Mouse (Mus musculus): ENCODE results near the gene Tdgf1. TPM values are rescaled to one million over a fixed set of nuclear protein-coding genes. Genes with fewer than 3 reads are reported as not detected.

Gene Tdgf1
- polyA plus RNA-seq, 1 experiment: not detected

GRCm38 (mm10) chr9:110920665-110921419 is 25.1 kb downstream of the Tdgf1 start:
- DNase-seq (ENCODE audit: low read depth, low spot score): no peak
- 60% methylated on average over 15 of the region's 15 CpGs for WGBS

- 86% methylated on average over 7 of the region's 7 CpGs for WGBS
- no peak for DNase-seq (ENCODE audit: low read depth, low spot score)
Observed at GRCm38 (mm10) chr9:110916786-110917185, 29.2 kb downstream of the Tdgf1 start, which contains the start of gene Fam240a. Gene Fam240a, minus strand, starts transcription at chr9:110916861.

- DNase-seq (ENCODE audit: low read depth, low spot score): no peak
- 49% methylated on average over 8 of the region's 8 CpGs for WGBS
Observed at GRCm38 (mm10) chr9:110915466-110915865, 30.5 kb downstream of the Tdgf1 start.

- WGBS: 60% methylated on average over 21 of the region's 21 CpGs
Observed at GRCm38 (mm10) chr9:110914631-110915236, 31.2 kb downstream of the Tdgf1 start.

GRCm38 (mm10) chr9:110909371-110909967 is 36.5 kb downstream of the Tdgf1 start:
- no peak for DNase-seq (ENCODE audit: low read depth, low spot score)
- WGBS: 52% methylated on average over 6 of the region's 6 CpGs

More at GRCm38 (mm10) chr9:110914631-110915236, 31.2 kb downstream of the Tdgf1 start:
- no peak for DNase-seq (ENCODE audit: low read depth, low spot score)

- 93% methylated on average over 3 of the region's 3 CpGs for WGBS
- no peak for DNase-seq (ENCODE audit: low read depth, low spot score)
Observed at GRCm38 (mm10) chr9:110908631-110909016, 37.3 kb downstream of the Tdgf1 start.

- no peak for DNase-seq (ENCODE audit: low read depth, low spot score)
- WGBS: 75% methylated on average over 4 of the region's 4 CpGs
Observed at GRCm38 (mm10) chr9:110907838-110908630, 37.9 kb downstream of the Tdgf1 start.

- no peak for DNase-seq (ENCODE audit: low read depth, low spot score)
- WGBS: 87% methylated on average over 11 of the region's 11 CpGs
Observed at GRCm38 (mm10) chr9:110907201-110907837, 38.6 kb downstream of the Tdgf1 start.

GRCm38 (mm10) chr9:110902271-110902670 is 43.7 kb downstream of the Tdgf1 start:
- no peak for DNase-seq (ENCODE audit: low read depth, low spot score)

GRCm38 (mm10) chr9:110901204-110901603 is 44.8 kb downstream of the Tdgf1 start:
- WGBS: 94% methylated on average over 6 of the region's 6 CpGs
- no peak for DNase-seq (ENCODE audit: low read depth, low spot score)

More at GRCm38 (mm10) chr9:110902271-110902670, 43.7 kb downstream of the Tdgf1 start:
- WGBS: 78% methylated on average over 4 of the region's 4 CpGs

- WGBS: 57% methylated on average over 10 of the region's 10 CpGs
- DNase-seq (ENCODE audit: low read depth, low spot score): no peak
Observed at GRCm38 (mm10) chr9:110899451-110900008, 46.4 kb downstream of the Tdgf1 start.

GRCm38 (mm10) chr9:110896595-110896994 is 49.4 kb downstream of the Tdgf1 start:
- no peak for DNase-seq (ENCODE audit: low read depth, low spot score)
- WGBS: 38% methylated on average over 6 of the region's 6 CpGs

- DNase-seq (ENCODE audit: low read depth, low spot score): no peak
- WGBS: 56% methylated on average over 7 of the region's 7 CpGs
Observed at GRCm38 (mm10) chr9:110895994-110896393, 50.0 kb downstream of the Tdgf1 start.

- no peak for DNase-seq (ENCODE audit: low read depth, low spot score)
- WGBS: 61% methylated on average over 5 of the region's 5 CpGs
Observed at GRCm38 (mm10) chr9:110895507-110895906, 50.5 kb downstream of the Tdgf1 start.

- DNase-seq (ENCODE audit: low read depth, low spot score): no peak
- WGBS: 86% methylated on average over 10 of the region's 10 CpGs
Observed at GRCm38 (mm10) chr9:110893429-110893828, 52.5 kb downstream of the Tdgf1 start.

- DNase-seq (ENCODE audit: low read depth, low spot score): no peak
- WGBS: 89% methylated on average over 3 of the region's 3 CpGs
Observed at GRCm38 (mm10) chr9:110892552-110892951, 53.4 kb downstream of the Tdgf1 start.

- WGBS: 82% methylated on average over 12 of the region's 12 CpGs
- no peak for DNase-seq (ENCODE audit: low read depth, low spot score)
Observed at GRCm38 (mm10) chr9:110891077-110891828, 54.7 kb downstream of the Tdgf1 start.

GRCm38 (mm10) chr9:110890026-110890783 is 55.8 kb downstream of the Tdgf1 start:
- DNase-seq (ENCODE audit: low read depth, low spot score): no peak
- WGBS: 16% methylated on average over 21 of the region's 21 CpGs
